Mouse (Mus musculus) A20 (cell line): ENCODE measurements around the gene Dclk1.

Experiments
- DNase-seq: peaks from one replicate; pipeline ENCODE4 v3.0.0-alpha.2; 2011; ENCODE audit warnings: low read depth, low spot score

Gene Dclk1

GRCm38 (mm10) chr3:55539811-55540293 is 297.7 kb downstream of the Dclk1 start:
- DNase-seq: no peak

DNA sequence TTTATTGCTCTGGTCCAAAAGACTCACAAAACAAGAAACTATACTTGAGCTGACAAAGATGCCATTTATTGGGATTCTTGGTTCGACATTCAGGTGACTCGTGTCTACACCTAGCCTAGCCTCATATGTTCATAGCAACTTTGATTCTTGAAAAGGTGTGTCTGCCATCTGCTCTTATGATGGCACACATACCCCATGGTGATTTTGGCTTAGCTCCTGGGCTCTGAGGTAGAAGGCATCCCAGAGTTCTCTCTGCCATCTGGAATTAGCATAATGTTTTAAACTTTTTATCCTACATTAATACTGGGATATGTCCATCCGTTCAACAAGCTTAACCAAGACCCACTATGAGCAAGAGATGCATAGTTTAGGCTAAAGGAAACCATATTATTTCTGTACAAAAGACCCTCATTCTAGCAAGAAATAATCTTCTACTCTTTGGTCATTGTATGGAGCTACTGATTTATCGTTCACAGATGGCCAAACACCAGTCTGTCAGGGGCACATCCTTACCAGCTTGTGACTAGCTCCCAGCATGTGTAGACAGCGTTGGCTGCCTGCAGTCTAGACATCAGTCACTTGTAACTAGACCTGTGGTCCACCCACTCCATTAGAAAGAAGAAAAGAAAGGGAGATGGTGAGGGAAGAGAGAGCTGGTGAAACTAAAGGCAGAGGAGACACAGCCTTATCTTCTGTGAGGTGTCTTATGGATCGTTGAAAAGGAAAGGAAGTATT is 298.4 kb downstream of the Dclk1 start:
- DNase-seq: no peak

DNA sequence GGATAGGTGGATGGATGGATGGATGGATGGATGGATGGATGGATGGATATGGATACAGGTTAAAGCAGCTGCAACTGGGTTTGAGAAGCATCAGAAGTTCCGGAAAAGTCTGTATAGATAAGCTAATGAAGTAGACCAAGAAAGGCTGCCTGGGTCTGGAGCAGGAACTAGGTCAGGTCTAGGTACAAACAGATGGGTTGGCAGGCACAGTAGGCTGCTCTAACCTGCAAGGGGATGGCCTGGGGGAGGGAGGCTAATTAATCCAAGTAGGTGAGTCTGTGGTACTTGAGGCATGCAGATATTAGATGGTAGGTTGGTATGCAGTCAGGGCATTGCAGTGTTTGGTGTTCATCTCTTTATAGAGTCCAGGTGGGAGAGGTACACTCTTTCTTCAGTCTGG is 299.6 kb downstream of the Dclk1 start:
- no peak for DNase-seq

- no peak for DNase-seq
These were observed 300.1 kb downstream of the Dclk1 start for GRCm38 (mm10) chr3:55542310-55542709.

DNA sequence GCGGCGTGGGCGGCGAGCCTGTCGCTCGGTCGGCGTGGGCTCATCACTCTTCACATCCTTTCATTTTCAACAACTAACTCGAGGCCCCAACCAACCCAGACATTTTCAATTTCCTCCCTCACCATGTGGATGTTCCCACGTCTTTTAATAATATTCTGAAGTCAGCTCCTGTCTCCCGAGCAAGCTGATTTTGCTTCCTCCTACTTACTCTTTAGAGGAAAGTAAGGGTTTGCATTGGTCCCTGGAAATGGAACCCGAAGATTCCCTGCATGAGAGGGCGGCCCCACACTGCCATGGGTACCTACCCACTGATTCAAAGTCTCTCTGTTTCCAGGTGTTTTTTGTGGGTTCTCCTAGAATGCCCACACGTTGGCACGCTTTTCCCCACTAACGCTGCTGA is 300.8 kb downstream of the Dclk1 start:
- no peak for DNase-seq

GRCm38 (mm10) chr3:55543929-55544684 is 301.9 kb downstream of the Dclk1 start:
- no peak for DNase-seq

DNA sequence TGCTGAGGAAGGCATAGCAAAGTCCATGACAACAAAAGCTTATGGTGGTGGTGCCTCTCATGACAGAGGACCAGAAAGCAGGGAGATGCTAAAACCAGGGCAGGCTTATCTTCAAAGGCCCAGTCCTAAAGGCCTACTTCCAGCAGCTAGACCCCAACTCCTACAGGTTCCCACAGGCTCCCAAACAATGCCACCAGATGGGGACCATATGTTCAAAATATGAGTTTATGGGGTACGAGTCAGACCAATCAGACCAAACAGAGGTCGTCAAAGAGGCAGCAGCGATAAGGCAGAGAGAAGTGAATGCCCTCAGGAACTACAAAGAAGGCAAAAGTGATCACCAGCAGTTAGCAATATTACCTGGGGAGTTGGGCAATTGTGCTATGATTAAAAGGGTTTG is 303.1 kb downstream of the Dclk1 start:
- DNase-seq: no peak

DNA sequence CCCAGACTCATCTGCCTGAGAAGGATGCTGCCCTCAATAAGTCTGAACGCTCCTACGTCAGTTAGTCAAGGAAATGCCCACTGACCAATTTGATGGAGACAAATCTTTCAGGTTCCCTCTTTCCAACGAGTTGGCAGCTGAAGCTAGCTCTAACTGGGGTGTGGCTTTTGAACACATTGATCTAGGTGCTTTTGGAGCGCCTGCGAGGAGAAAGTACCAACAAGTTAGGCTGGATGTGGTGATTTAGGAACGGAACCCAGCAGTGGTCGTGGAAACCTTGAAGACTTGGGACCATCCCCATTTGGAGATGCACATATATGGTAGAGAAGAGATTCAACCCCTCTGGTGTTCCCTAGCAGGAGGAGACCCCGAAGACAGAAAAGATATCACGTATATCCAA is 303.8 kb downstream of the Dclk1 start:
- no peak for DNase-seq

DNA sequence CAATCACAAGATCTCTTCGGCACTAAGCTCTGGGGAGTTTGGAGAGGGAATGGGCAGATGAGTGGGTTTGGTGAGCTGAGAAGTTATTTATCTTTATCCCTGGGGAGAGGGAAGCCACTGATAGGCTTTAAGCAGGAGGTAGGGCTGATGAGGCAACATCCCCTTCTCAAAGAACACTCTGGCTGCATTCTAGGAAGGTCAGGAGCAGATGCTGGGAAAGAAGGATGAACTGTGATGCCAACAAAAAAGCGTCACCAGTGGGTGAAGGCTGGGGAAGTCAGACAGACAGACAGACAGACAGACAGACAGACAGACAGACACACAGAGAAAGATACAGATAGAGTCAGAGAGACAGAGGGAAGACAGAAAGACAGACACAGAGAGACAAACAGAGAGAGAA is 304.9 kb downstream of the Dclk1 start:
- DNase-seq: no peak

DNA sequence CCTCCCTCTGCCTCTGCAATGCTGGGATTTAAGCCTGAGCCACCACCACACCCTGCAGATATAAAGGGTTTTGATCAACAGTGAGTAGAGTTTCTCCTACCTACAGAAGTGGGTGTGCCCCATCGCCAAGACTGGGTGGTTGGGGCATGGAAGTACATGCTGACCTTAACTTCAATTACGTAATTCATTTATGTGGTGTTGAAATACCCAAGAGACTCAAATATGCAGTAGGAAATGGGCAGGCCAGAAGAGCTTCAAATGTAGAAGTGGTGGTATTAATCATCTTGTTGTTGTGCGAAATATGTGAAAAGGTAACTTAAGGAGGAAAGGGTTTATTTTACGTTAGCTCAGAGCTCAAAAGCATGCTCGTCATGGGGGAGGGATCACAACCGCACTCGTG is 307.2 kb downstream of the Dclk1 start:
- DNase-seq: no peak

DNA sequence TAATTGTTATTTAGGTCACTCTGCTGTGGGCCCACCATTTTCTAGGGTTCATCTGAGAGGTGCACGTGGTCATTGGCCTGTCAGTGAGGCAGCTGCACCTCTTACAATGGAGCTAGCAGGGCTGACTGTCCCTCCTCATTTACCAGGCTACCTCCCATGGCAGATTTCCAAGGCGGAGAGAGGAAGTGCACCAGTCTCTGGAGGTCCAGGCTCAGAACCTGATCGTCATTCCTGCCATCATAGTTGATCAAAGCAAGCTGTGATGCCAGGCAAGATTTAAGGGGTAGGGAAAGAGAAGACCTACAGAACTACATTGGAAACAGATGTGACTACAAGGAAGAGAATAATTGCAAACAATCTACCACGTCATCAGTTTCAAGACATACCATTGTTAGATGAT is 308.8 kb downstream of the Dclk1 start:
- no peak for DNase-seq

DNA sequence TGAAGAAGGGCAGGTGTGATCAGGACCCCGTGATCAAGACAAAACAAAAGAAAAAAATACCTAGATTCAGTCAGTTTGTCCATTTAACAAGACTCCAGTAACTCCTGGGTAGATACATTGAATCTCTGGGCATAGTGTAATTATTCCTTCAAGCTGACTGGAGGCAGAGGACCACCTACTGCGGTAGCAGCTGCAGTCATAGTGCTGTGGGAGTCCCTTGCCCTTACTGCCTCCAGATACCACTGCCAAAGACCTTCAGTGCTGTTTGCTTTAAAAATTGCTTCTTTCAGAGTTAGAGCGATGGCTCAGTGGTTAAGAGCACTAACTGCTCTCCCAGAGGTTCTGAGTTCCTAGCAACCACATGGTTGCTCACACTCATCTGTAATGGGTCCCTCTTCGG is 309.7 kb downstream of the Dclk1 start:
- no peak for DNase-seq

GRCm38 (mm10) chr3:55553031-55553430 is 310.9 kb downstream of the Dclk1 start:
- DNase-seq: no peak

DNA sequence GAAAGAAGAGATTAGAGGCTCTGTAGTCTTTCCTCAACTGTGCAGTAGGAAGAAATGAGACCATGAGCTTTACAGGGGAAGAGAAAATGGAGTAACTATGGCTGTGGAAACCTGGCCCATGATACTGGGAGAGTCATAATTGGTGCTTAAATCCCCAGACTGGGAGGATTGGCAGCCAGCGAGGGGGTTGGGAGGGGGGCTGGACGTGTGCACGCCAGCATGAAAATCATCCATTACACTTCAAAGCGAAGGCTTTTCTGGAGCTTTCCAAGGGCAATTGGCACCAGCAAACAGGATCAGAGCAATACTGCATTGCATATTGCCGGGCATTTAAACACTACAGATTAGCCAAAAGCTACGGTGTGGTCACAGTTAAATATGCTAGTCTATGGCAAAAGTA is 313.7 kb downstream of the Dclk1 start:
- no peak for DNase-seq

GRCm38 (mm10) chr3:55558570-55558969 is 316.4 kb downstream of the Dclk1 start:
- no peak for DNase-seq

DNA sequence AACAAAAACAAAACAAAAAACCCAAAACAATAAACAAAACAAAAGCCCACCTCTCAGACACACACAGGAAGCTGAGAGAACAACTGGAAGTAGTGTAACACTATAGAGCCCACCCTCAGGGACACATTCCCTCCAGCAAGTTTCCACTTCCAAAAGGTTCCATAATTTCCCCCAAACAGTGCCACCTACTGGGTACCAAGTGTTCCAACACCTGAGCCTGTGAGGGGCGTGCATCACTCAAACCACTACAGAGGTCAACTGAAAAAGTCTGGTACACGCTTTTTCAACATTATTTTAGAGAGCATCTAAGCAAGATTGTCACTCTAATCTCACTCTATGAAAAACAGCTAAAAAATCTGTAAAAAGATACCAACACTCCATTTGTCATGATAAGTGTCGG is 325.3 kb downstream of the Dclk1 start:
- DNase-seq: no peak

- DNase-seq: no peak
These were observed 327.4 kb downstream of the Dclk1 start for GRCm38 (mm10) chr3:55569539-55569938.

DNA sequence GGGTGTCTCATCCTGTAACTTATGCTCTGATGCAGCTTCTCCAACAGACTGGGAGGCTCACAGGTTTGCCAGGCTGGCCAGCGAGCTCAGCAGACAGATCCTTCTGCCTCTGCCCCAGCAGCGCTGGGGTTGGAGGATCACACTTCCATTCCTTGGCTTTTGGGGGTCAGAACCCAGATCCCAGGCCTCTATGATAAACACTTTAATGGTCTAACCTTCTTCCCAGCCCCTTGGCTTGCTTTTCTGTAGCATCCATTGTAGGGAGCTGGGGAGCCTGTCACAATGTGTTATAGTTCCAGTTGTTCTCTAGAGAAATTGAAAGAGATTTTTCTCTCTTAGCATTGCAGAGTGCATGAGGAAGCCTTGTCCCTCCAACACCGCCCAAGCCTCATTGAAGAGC is 328.9 kb downstream of the Dclk1 start:
- DNase-seq: no peak

- no peak for DNase-seq
These were observed 329.6 kb downstream of the Dclk1 start for GRCm38 (mm10) chr3:55571552-55572296.

- no peak for DNase-seq
These were observed 330.1 kb downstream of the Dclk1 start for GRCm38 (mm10) chr3:55572297-55572681.

GRCm38 (mm10) chr3:55574003-55574402 is 331.8 kb downstream of the Dclk1 start:
- DNase-seq: no peak

GRCm38 (mm10) chr3:55587434-55587971 is 345.3 kb downstream of the Dclk1 start:
- no peak for DNase-seq
